Mouse (Mus musculus): ENCODE results near the gene Spen. TPM values are rescaled to one million over a fixed set of nuclear protein-coding genes. Genes with fewer than 3 reads are reported as not detected.
A peak's percentile ranks its signal among the peaks of the same experiment; 100 is the strongest.

Gene Spen
- polyA plus RNA-seq, 1 experiment from 2014 or later = 7.4 TPM

GRCm38 (mm10) chr4:141465512-141466288, 72.7 kb downstream of the Spen start:
- 92% methylated on average over 34 of the region's 34 CpGs for WGBS
- Histone ChIP-seq H3K9ac (no peak overlapping the region), H3K36me3 (peaks cover 61% of the 10 kb centered on the region), H3K27ac (no peak overlapping the region), H3K4me2 (replicated peaks) (no peak overlapping the region), H3K4me1 (replicated peaks) (no peaks in the 10 kb centered on the region), H3K9me3 (no peaks in the 10 kb centered on the region), H3K4me3 (replicated peaks) (no peak overlapping the region), H3K27me3 (replicated peaks) (no peaks in the 10 kb centered on the region)
- ATAC-seq = no peak

- WGBS = 76% methylated on average over 16 of the region's 16 CpGs
- Histone ChIP-seq H3K27me3 (replicated peaks) (no peaks in the 10 kb centered on the region), H3K36me3 (peaks cover 51% of the 10 kb centered on the region), H3K9ac (no peak overlapping the region), H3K27ac (no peak overlapping the region), H3K4me3 (replicated peaks) (no peak overlapping the region), H3K4me1 (replicated peaks) (no peaks in the 10 kb centered on the region), H3K9me3 (no peaks in the 10 kb centered on the region), H3K4me2 (replicated peaks) (no peak overlapping the region)
- ATAC-seq = no peak
Observed at GRCm38 (mm10) chr4:141464722-141465121, 73.7 kb downstream of the Spen start.

GRCm38 (mm10) chr4:141463472-141463871, 74.9 kb downstream of the Spen start:
- H3K27me3 ChIP-seq (replicated peaks) = no peaks in the 10 kb centered on the region
- peaks cover 6% of the 10 kb centered on the region for H3K4me1 ChIP-seq (replicated peaks)
- ATAC-seq = no peak
- H3K4me2 ChIP-seq (replicated peaks) = no peak overlapping the region
- WGBS = 75% methylated on average over 14 of the region's 14 CpGs
- H3K9me3 ChIP-seq = no peaks in the 10 kb centered on the region
- no peak overlapping the region for H3K4me3 ChIP-seq (replicated peaks)
- H3K9ac ChIP-seq = no peak overlapping the region
- no peak overlapping the region for H3K27ac ChIP-seq
- H3K36me3 ChIP-seq = peaks cover 46% of the 10 kb centered on the region

- Histone ChIP-seq H3K36me3 (peaks cover 34% of the 10 kb centered on the region), H3K4me2 (replicated peaks) (no peak overlapping the region), H3K27me3 (replicated peaks) (no peaks in the 10 kb centered on the region), H3K9ac (no peak overlapping the region), H3K27ac (no peak overlapping the region), H3K9me3 (no peaks in the 10 kb centered on the region), H3K4me1 (replicated peaks) (peaks cover 12% of the 10 kb centered on the region), H3K4me3 (replicated peaks) (no peak overlapping the region)
- ATAC-seq = no peak
- WGBS = 88% methylated on average over 12 of the region's 12 CpGs
Observed at GRCm38 (mm10) chr4:141461576-141461975, 76.8 kb downstream of the Spen start.

- Histone ChIP-seq H3K36me3 (peaks cover 30% of the 10 kb centered on the region), H3K27me3 (replicated peaks) (no peaks in the 10 kb centered on the region), H3K27ac (no peak overlapping the region), H3K9me3 (no peaks in the 10 kb centered on the region), H3K4me1 (replicated peaks) (peaks cover 16% of the 10 kb centered on the region), H3K4me3 (replicated peaks) (no peak overlapping the region), H3K9ac (no peak overlapping the region), H3K4me2 (replicated peaks) (no peak overlapping the region)
- peak; percentile 72 for ATAC-seq
- 66% methylated on average over 12 of the region's 12 CpGs for WGBS
Observed at GRCm38 (mm10) chr4:141461088-141461487, 77.3 kb downstream of the Spen start.

- no peak overlapping the region for H3K27ac ChIP-seq
- H3K4me3 ChIP-seq (replicated peaks) = no peak overlapping the region
- no peak overlapping the region for H3K4me2 ChIP-seq (replicated peaks)
- ATAC-seq = no peak
- peaks cover 26% of the 10 kb centered on the region for H3K36me3 ChIP-seq
- peaks cover 16% of the 10 kb centered on the region for H3K4me1 ChIP-seq (replicated peaks)
- WGBS = 91% methylated on average over 4 of the region's 4 CpGs
- no peaks in the 10 kb centered on the region for H3K27me3 ChIP-seq (replicated peaks)
- no peaks in the 10 kb centered on the region for H3K9me3 ChIP-seq
- no peak overlapping the region for H3K9ac ChIP-seq
Observed at GRCm38 (mm10) chr4:141460481-141460880, 77.9 kb downstream of the Spen start.

- Histone ChIP-seq H3K27ac (no peak overlapping the region), H3K9me3 (no peaks in the 10 kb centered on the region)
- WGBS = 93% methylated on average over 9 of the region's 9 CpGs
Observed at GRCm38 (mm10) chr4:141459766-141460165, 78.6 kb downstream of the Spen start.

GRCm38 (mm10) chr4:141458888-141459287, 79.5 kb downstream of the Spen start:
- no peak overlapping the region for H3K9ac ChIP-seq
- H3K4me1 ChIP-seq (replicated peaks) = peaks cover 20% of the 10 kb centered on the region
- ATAC-seq = no peak
- no peak overlapping the region for H3K4me2 ChIP-seq (replicated peaks)
- no peaks in the 10 kb centered on the region for H3K27me3 ChIP-seq (replicated peaks)
- no peaks in the 10 kb centered on the region for H3K9me3 ChIP-seq
- H3K4me3 ChIP-seq (replicated peaks) = no peak overlapping the region
- no peak overlapping the region for H3K27ac ChIP-seq
- WGBS = 75% methylated on average over 3 of the region's 3 CpGs
- H3K36me3 ChIP-seq = peaks cover 10% of the 10 kb centered on the region; the same call in 1 of the 2 replicates

More at GRCm38 (mm10) chr4:141459766-141460165, 78.6 kb downstream of the Spen start:
- H3K9ac ChIP-seq = no peak overlapping the region
- ATAC-seq = no peak
- no peaks in the 10 kb centered on the region for H3K27me3 ChIP-seq (replicated peaks)
- H3K4me3 ChIP-seq (replicated peaks) = no peak overlapping the region
- H3K36me3 ChIP-seq = peaks cover 18% of the 10 kb centered on the region
- H3K4me1 ChIP-seq (replicated peaks) = peaks cover 19% of the 10 kb centered on the region
- H3K4me2 ChIP-seq (replicated peaks) = no peak overlapping the region

GRCm38 (mm10) chr4:141458236-141458635, 80.2 kb downstream of the Spen start:
- no peak overlapping the region for H3K9ac ChIP-seq
- WGBS = 19% methylated on average over 7 of the region's 7 CpGs
- H3K4me1 ChIP-seq (replicated peaks) = peaks cover 20% of the 10 kb centered on the region
- H3K9me3 ChIP-seq = no peaks in the 10 kb centered on the region
- no peak overlapping the region for H3K27ac ChIP-seq
- peak; percentile 36 for ATAC-seq
- 0 out of 2 replicates have a peak, but pooled peaks cover 5% of the 10 kb centered on the region for H3K36me3 ChIP-seq
- no peak overlapping the region for H3K4me3 ChIP-seq (replicated peaks)
- no peaks in the 10 kb centered on the region for H3K27me3 ChIP-seq (replicated peaks)
- H3K4me2 ChIP-seq (replicated peaks) = no peak overlapping the region

- H3K9ac ChIP-seq = no peak overlapping the region
- WGBS = 87% methylated on average over 14 of the region's 14 CpGs
- H3K9me3 ChIP-seq = no peaks in the 10 kb centered on the region
- no peak for ATAC-seq
- H3K4me2 ChIP-seq (replicated peaks) = no peak overlapping the region
- H3K36me3 ChIP-seq = no peaks in the 10 kb centered on the region
- H3K4me3 ChIP-seq (replicated peaks) = no peak overlapping the region
- H3K27ac ChIP-seq = no peak overlapping the region
- H3K4me1 ChIP-seq (replicated peaks) = peaks cover 20% of the 10 kb centered on the region
- no peaks in the 10 kb centered on the region for H3K27me3 ChIP-seq (replicated peaks)
Observed at GRCm38 (mm10) chr4:141456193-141456938, 82.0 kb downstream of the Spen start.

- H3K4me3 ChIP-seq (replicated peaks) = no peak overlapping the region
- no peaks in the 10 kb centered on the region for H3K9me3 ChIP-seq
- H3K27me3 ChIP-seq (replicated peaks) = no peaks in the 10 kb centered on the region
- H3K4me2 ChIP-seq (replicated peaks) = no peak overlapping the region
- ATAC-seq = no peak
- no peak overlapping the region for H3K9ac ChIP-seq
- WGBS = 76% methylated on average over 4 of the region's 4 CpGs
- H3K4me1 ChIP-seq (replicated peaks) = peaks cover 20% of the 10 kb centered on the region
- no peaks in the 10 kb centered on the region for H3K36me3 ChIP-seq
- H3K27ac ChIP-seq = no peak overlapping the region
Observed at GRCm38 (mm10) chr4:141455526-141455925, 82.9 kb downstream of the Spen start.

- H3K9me3 ChIP-seq = no peaks in the 10 kb centered on the region
- no peaks in the 10 kb centered on the region for H3K36me3 ChIP-seq
- no peak overlapping the region for H3K9ac ChIP-seq
- H3K27ac ChIP-seq = no peak overlapping the region
- H3K4me1 ChIP-seq (replicated peaks) = peaks cover 20% of the 10 kb centered on the region
- H3K27me3 ChIP-seq (replicated peaks) = no peaks in the 10 kb centered on the region
- 73% methylated on average over 14 of the region's 14 CpGs for WGBS
- no peak overlapping the region for H3K4me3 ChIP-seq (replicated peaks)
- no peak overlapping the region for H3K4me2 ChIP-seq (replicated peaks)
- ATAC-seq = no peak
Observed at GRCm38 (mm10) chr4:141454581-141455350, 83.6 kb downstream of the Spen start.

Data from intestine, embryonic 15.5 days (tissue).